Mouse (Mus musculus) heart, embryonic 15.5 days (tissue): ENCODE results near the gene Ppp2r5c. TPM values are rescaled to one million over a fixed set of nuclear protein-coding genes. Genes with fewer than 3 reads are reported as not detected.

Source experiments
- ATAC-seq: fragments of 200-750 bp; cut with Nextera tagmentation; replicated peaks from 2 replicates; pipeline ENCODE4 v1.8.0; 2017; ENCODE audit warnings: low read depth, moderate TSS enrichment; ENCODE audit not compliant: insufficient number of reproducible peaks, insufficient read depth, low FRiP score
- H3K27ac ChIP-seq: fragments of 300-500 bp; sonication (generic); 2 replicates; pipeline ENCODE4 v1.5.1; 2015; ENCODE audit warnings: mild to moderate bottlenecking, inconsistent platforms
- H3K27me3 ChIP-seq: fragments of 300-500 bp; sonication (generic); 2 replicates; pipeline ENCODE4 v1.6.1; 2015; ENCODE audit warnings: inconsistent platforms
- H3K36me3 ChIP-seq: fragments of 300-500 bp; sonication (generic); 2 replicates; pipeline ENCODE4 v1.6.1; 2015; ENCODE audit warnings: mild to moderate bottlenecking, inconsistent platforms
- H3K4me1 ChIP-seq: fragments of 300-500 bp; sonication (generic); replicated peaks from 2 replicates; pipeline ENCODE4 v1.6.1; 2015; ENCODE audit warnings: inconsistent platforms
- H3K4me2 ChIP-seq: fragments of 300-500 bp; sonication (generic); 2 replicates; pipeline ENCODE4 v1.6.1; 2015; ENCODE audit warnings: inconsistent platforms, mild to moderate bottlenecking, moderate library complexity
- H3K4me3 ChIP-seq: fragments of 300-500 bp; sonication (generic); 2 replicates; pipeline ENCODE4 v1.5.1; 2015; ENCODE audit warnings: mild to moderate bottlenecking, inconsistent platforms
- H3K9ac ChIP-seq: fragments of 300-500 bp; sonication (generic); 2 replicates; pipeline ENCODE4 v1.6.1; 2015; ENCODE audit warnings: mild to moderate bottlenecking, inconsistent platforms
- H3K9me3 ChIP-seq: fragments of 300-500 bp; sonication (generic); replicated peaks from 2 replicates; pipeline ENCODE4 v1.6.1; 2016; ENCODE audit warnings: inconsistent platforms
- WGBS: fragments of 180-500 bp; shearing (Covaris S2); methylation state at CpG from one replicate; pipeline ENCODE4 v1.1.7; 2015; ENCODE audit warnings: mixed read lengths; 5-methylcytosine and 5-hydroxymethylcytosine counted together
- polyA plus RNA-seq: library from polyadenylated mRNA; unstranded; fragments of >200 nt; fragmentation: Nextera tagmentation; extraction: Ambion mirVana; gene quantifications from 2 replicates; pipeline ENCODE4 v1.2.1, GENCODE M21; 2015

The Ppp2r5c gene
- polyA plus RNA-seq, 1 experiment from 2014 or later = 117 TPM

GRCm38 (mm10) chr12:110421361-110421760 lies 25.6 kb upstream of the Ppp2r5c start:
- Histone ChIP-seq H3K4me3 (no peak overlapping the region), H3K27ac (no peak overlapping the region), H3K27me3 (no peaks in the 10 kb centered on the region), H3K4me2 (no peak overlapping the region), H3K4me1 (peaks cover 17% of the 10 kb centered on the region), H3K9me3 (no peaks in the 10 kb centered on the region), H3K36me3 (no peaks in the 10 kb centered on the region), H3K9ac (no peak overlapping the region)
- WGBS = 58% methylated on average over 2 of the region's 3 CpGs
- ATAC-seq = no peak

DNA sequence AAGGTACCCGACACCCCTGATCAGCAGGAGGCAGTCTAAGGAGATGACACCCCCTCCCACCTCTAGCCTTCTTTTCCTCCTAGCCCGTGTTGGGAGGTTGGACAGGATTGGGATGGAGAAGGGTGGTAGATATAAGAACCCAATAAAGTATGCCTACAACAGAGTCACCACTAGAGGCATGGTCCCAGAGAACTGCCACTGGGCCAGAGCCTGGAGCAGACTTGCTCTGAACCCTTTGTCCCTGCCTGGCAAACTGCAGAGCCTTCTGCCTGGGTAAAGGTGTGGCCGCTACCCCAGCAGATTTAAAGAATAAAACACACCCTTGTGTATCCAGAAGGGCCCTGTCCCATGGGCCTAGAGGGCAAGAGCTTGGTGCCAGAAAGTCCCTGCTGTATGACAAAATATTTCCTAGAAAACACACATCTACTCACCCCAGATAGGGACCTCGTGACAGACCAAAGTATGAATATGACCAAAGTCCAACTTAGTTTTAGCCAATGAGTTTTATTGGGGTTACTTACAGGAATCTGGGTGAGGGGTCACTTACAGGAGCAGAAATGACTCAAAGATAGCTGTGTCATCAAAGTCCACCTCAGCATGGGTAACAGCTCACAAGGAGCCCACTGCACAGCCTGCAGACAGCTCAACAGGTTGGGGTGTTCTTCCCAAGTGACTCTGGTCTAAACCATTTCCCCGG lies 22.8 kb upstream of the Ppp2r5c start:
- H3K4me3 ChIP-seq = no peak overlapping the region
- WGBS = 75% methylated on average over 5 of the region's 5 CpGs
- no peak for ATAC-seq
- no peaks in the 10 kb centered on the region for H3K27me3 ChIP-seq
- no peaks in the 10 kb centered on the region for H3K4me1 ChIP-seq
- no peak overlapping the region for H3K4me2 ChIP-seq
- H3K27ac ChIP-seq = no peak overlapping the region
- no peaks in the 10 kb centered on the region for H3K9me3 ChIP-seq
- no peak overlapping the region for H3K9ac ChIP-seq
- no peaks in the 10 kb centered on the region for H3K36me3 ChIP-seq

GRCm38 (mm10) chr12:110426417-110427010 lies 20.4 kb upstream of the Ppp2r5c start:
- WGBS = 66% methylated on average over 13 of the region's 13 CpGs
- Histone ChIP-seq H3K9ac (no peak overlapping the region), H3K36me3 (no peaks in the 10 kb centered on the region), H3K4me3 (no peak overlapping the region), H3K9me3 (no peaks in the 10 kb centered on the region), H3K27me3 (no peaks in the 10 kb centered on the region), H3K4me2 (no peak overlapping the region), H3K4me1 (peaks cover 3% of the 10 kb centered on the region; the same call in 1 of the 2 replicates), H3K27ac (no peak overlapping the region)
- ATAC-seq = no peak

DNA sequence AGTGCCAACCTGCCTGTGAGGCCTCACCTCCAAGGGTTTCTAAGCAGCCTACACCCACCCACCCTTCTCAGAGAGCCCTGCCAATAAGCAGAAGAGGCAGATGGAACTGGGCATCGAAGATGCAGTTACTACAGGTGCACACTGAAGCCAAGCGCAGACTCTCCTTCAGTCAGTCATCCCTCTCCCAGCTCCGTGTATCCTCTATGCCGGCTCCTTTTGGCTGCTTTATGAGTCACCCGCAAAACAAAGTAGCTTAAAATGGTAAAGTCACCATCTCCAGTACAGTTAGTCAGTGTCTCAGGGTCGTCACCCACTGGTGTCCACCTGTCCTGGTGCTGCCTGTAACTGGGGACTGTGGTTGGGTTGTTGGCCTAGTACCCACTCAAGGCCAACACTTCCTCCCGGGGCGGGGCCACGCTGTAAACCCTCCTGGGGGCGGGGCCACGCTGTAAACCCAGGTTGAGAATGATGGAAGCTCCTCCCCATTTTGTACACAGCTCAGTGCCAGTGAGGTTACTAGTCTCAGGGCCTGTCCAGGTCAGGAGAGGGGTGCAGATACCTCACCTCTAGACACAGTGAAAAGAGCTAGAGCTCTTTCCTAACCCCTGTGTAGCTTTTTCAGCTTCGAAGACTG lies 17.5 kb upstream of the Ppp2r5c start:
- H3K27ac ChIP-seq = no peak overlapping the region
- H3K36me3 ChIP-seq = no peaks in the 10 kb centered on the region
- 61% methylated on average over 12 of the region's 12 CpGs for WGBS
- H3K9ac ChIP-seq = no peak overlapping the region
- H3K4me2 ChIP-seq = no peak overlapping the region
- ATAC-seq = no peak
- peaks cover 14% of the 10 kb centered on the region for H3K27me3 ChIP-seq
- peaks cover 6% of the 10 kb centered on the region; the same call in 1 of the 2 replicates for H3K4me1 ChIP-seq
- H3K9me3 ChIP-seq = no peaks in the 10 kb centered on the region
- H3K4me3 ChIP-seq = no peak overlapping the region

DNA sequence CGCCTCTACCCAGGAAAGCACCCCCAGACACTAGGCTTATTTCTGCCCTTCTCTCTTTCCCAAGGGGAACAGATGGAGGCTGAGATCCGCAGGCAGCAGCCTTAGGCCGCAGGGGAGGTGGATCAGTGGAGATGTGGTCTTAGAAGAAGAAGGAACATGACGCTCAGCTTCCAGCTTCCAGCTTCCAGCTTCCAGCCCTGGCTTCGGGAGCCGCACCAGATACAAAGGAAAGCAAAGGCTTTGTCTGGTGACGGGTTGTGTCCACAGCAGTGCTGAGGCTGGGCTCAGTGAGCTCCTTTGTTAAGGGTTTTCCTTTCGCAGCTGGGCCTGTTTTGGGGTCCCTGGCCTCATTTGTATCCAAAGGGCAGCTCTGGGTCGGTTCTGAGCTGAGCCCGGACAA lies 16.9 kb upstream of the Ppp2r5c start:
- Histone ChIP-seq H3K4me3 (no peak overlapping the region), H3K9me3 (no peaks in the 10 kb centered on the region), H3K36me3 (no peaks in the 10 kb centered on the region), H3K4me1 (peaks cover 6% of the 10 kb centered on the region; the same call in 1 of the 2 replicates), H3K9ac (no peak overlapping the region), H3K27me3 (peaks cover 14% of the 10 kb centered on the region), H3K27ac (no peak overlapping the region), H3K4me2 (no peak overlapping the region)
- 76% methylated on average over 10 of the region's 10 CpGs for WGBS
- no peak for ATAC-seq

GRCm38 (mm10) chr12:110431805-110432204 lies 15.1 kb upstream of the Ppp2r5c start:
- Histone ChIP-seq H3K9ac (no peak overlapping the region), H3K4me3 (no peak overlapping the region), H3K4me2 (no peak overlapping the region), H3K27ac (no peak overlapping the region), H3K36me3 (no peaks in the 10 kb centered on the region), H3K27me3 (peaks cover 14% of the 10 kb centered on the region), H3K9me3 (no peaks in the 10 kb centered on the region), H3K4me1 (peaks cover 6% of the 10 kb centered on the region; the same call in 1 of the 2 replicates)
- WGBS = 28% methylated on average over 7 of the region's 7 CpGs
- ATAC-seq = peak; percentile 56

GRCm38 (mm10) chr12:110436638-110437366 lies 10.1 kb upstream of the Ppp2r5c start:
- Histone ChIP-seq H3K4me2 (no peak overlapping the region), H3K36me3 (no peaks in the 10 kb centered on the region), H3K9ac (no peak overlapping the region), H3K27me3 (peaks cover 14% of the 10 kb centered on the region), H3K27ac (no peak overlapping the region), H3K9me3 (no peaks in the 10 kb centered on the region), H3K4me1 (no peaks in the 10 kb centered on the region), H3K4me3 (no peak overlapping the region)
- 52% methylated on average over 9 of the region's 9 CpGs for WGBS
- no peak for ATAC-seq

DNA sequence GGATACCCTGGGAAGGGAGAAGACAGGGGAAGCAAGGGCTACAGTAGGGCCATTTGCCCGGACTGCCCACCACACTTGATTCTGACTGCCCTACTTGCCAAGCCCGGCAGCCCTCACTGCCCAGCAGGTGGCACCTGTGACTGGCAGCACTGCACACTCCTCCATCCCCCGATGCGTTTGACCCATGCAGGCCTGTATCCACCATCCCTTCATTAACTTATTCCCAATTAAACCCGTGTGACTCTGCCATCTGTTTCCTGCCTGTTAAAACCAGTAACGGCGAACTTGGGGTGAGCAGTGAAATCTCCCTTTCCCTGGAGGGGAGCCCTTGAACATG lies 9.6 kb upstream of the Ppp2r5c start:
- H3K4me1 ChIP-seq = no peaks in the 10 kb centered on the region
- no peaks in the 10 kb centered on the region for H3K36me3 ChIP-seq
- H3K9ac ChIP-seq = no peak overlapping the region
- WGBS = 61% methylated on average over 7 of the region's 7 CpGs
- no peak overlapping the region for H3K27ac ChIP-seq
- peaks cover 12% of the 10 kb centered on the region for H3K27me3 ChIP-seq
- ATAC-seq = no peak
- H3K4me3 ChIP-seq = no peak overlapping the region
- H3K4me2 ChIP-seq = no peak overlapping the region
- H3K9me3 ChIP-seq = no peaks in the 10 kb centered on the region

DNA sequence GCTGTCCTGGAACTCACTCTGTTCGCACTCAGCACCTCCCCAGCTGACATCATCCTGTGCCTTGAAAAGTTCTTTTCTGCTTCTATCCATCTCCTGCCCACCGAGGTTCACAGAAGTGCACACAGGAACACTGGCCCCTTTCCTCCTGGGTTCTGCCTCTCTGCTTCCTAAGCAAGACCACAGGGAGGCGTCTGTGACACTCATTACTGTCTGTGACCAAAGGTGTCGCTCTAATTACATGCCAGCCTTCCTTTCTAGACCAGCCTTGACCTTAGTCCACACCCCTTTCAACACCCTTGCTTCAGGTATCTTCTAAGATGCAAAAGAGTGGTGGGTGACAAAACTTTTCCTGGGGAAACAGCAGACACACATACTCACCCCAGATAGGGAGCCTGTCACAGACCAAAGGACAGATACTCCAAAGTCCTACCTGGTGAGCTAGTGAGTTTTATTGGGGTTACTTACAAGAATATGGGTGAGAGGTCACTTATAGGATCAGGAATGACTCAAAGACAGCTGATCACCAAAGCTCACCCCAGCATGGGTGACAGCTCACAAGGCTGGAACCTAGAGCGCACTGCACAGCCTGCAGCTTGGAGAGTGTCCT lies 8.4 kb upstream of the Ppp2r5c start:
- Histone ChIP-seq H3K4me1 (no peaks in the 10 kb centered on the region), H3K4me2 (no peak overlapping the region), H3K27me3 (0 out of 2 replicates have a peak, but pooled peaks cover 5% of the 10 kb centered on the region), H3K4me3 (no peak overlapping the region), H3K9ac (no peak overlapping the region), H3K36me3 (no peaks in the 10 kb centered on the region), H3K27ac (no peak overlapping the region), H3K9me3 (no peaks in the 10 kb centered on the region)
- 44% methylated on average over 5 of the region's 5 CpGs for WGBS
- ATAC-seq = no peak

GRCm38 (mm10) chr12:110442238-110442637 lies 4.7 kb upstream of the Ppp2r5c start:
- no peaks in the 10 kb centered on the region for H3K36me3 ChIP-seq
- peaks cover 6% of the 10 kb centered on the region for H3K4me1 ChIP-seq
- H3K27ac ChIP-seq = no peak overlapping the region
- H3K4me2 ChIP-seq = no peak overlapping the region
- no peak for ATAC-seq
- H3K9me3 ChIP-seq = no peaks in the 10 kb centered on the region
- WGBS = 93% methylated on average over 2 of the region's 2 CpGs
- H3K27me3 ChIP-seq = no peaks in the 10 kb centered on the region
- H3K4me3 ChIP-seq = no peak overlapping the region
- H3K9ac ChIP-seq = no peak overlapping the region

DNA sequence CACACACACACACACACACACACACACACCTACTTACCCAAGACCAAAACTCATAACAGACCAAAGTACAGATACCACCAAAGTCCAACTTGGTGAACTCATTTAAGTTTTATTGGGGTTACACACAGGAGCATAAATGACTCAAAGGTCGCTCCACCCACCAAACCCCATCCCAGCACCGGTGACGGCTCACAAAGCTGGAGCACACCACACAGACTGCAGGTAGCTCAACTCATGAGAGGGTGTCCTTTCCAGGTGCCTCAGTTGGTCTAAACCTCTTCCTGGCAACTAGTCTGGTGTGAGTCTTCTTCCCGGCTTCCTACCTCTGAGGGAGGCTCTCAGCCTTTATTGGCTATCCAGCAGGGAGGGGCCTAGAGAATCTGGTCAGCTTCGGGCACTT lies 2.4 kb upstream of the Ppp2r5c start:
- H3K9ac ChIP-seq = no peak overlapping the region
- 66% methylated on average over 5 of the region's 5 CpGs for WGBS
- H3K4me2 ChIP-seq = no peak overlapping the region
- H3K9me3 ChIP-seq = no peaks in the 10 kb centered on the region
- H3K27me3 ChIP-seq = no peaks in the 10 kb centered on the region
- no peak overlapping the region for H3K4me3 ChIP-seq
- no peaks in the 10 kb centered on the region for H3K36me3 ChIP-seq
- H3K4me1 ChIP-seq = peaks cover 11% of the 10 kb centered on the region
- ATAC-seq = no peak
- no peak overlapping the region for H3K27ac ChIP-seq
